Mouse (Mus musculus): Measurements from ENCODE around the gene Snap23. TPM values are rescaled to one million over a fixed set of nuclear protein-coding genes. Genes with fewer than 3 reads are reported as not detected.

The Snap23 gene
- total RNA-seq, 1 experiment from 2014 or later: 66.7 TPM

- DNase-seq: no peak
These were observed 22.3 kb downstream of the Snap23 start for GRCm38 (mm10) chr2:120589759-120590158.

DNA sequence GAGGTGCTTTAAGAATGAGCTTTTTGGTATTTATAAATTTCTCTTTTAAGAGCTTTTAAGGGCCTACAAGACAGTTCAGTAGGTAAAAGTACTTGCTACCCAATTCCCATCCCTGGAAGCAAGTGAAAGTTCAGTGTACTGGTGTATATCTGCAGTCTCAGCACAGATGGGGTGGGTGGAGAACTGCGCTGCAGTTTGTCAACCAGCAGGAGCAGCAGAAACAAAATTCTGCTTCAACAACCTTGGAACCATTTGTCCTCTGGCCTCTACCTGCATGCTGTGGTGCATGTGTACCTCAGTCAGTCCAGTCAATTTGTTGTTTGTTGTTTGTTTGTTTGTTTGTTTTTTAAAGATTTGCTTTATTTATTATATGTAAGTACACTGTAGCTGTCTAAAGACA, 24.8 kb downstream of the Snap23 start:
- no peak for DNase-seq

- no peak for DNase-seq
These were observed 30.3 kb downstream of the Snap23 start for GRCm38 (mm10) chr2:120597734-120598133.

DNA sequence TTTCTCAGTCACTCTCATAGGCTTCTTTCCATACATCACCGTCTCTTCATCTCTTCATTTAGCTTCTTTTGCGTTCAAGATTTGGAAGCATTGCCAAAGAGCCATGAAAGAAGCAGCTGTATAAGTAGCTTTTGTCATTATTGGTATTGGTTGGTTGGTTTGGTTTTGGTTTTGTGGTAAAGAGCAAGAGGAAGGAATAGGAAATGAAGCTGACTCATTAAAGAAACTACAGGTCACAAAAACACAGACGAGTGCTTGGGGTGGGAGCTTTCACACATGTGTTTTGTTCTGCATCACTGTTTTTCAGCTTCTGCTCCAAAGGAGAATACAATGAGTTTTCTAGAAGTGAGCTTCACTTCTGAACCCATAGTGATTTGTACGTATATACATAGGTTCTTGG, 32.0 kb downstream of the Snap23 start:
- no peak for DNase-seq

DNA sequence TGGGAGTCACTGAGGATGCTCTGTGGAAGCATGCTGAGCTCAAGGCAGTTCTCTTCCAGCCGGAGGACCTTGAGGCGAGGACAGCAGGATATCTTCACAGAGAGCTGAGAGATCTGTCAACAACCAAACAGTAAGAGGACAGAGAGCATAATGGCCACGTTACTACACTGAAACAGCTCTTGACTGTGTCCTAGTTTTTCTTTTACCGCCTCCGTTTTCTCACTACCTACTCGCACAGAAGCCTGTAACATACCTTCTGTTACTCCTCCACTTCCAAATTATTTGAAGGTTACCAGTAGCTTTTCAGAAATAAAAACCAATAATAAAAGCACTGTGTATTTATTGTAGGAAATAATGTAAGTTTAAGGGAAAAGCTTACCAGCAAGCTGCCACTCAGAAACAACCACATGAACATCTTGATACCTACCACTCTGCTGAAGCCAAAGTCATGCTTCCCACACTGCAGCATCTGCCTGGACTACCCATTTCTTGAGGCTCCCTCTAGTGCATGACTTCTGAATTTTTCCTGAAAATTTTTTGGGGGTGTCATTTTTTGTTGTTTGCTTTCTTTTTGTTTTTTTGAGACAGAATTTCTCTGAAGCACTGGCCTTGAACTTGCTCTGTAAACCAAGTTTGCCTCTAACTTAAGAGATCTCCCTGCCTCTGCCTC, 38.7 kb downstream of the Snap23 start:
- DNase-seq: no peak

- DNase-seq: peak; percentile 92
These were observed 41.6 kb downstream of the Snap23 start, which contains the start of the genes Haus2 and Lrrc57 for GRCm38 (mm10) chr2:120608830-120609723. Gene Haus2, plus strand, starts transcription at chr2:120609383. Gene Lrrc57, minus strand, starts transcription at chr2:120609520.

- no peak for DNase-seq
These were observed 49.0 kb downstream of the Snap23 start for GRCm38 (mm10) chr2:120616279-120617163.

- no peak for DNase-seq
These were observed 52.1 kb downstream of the Snap23 start for GRCm38 (mm10) chr2:120619538-120619937.

DNA sequence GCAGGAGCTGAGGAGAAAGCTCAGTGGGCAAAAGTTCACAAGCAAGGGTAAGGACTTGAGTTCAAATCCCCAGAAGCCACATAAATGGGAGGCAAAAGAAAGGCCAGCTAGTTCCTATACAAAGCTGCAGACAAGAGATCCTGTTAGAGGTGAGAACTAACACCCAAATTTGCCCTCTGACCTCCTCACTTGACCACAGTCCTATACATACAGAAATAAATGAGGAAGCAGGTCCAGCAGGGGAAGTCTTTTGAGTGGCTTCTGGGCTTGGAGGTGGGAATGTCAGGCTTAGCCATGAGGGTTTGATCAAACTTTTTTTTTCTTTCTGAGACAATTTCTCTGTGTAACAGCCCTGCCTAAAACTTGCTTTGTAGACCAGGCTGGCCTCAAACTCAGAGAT, 55.4 kb downstream of the Snap23 start:
- DNase-seq: no peak

DNA sequence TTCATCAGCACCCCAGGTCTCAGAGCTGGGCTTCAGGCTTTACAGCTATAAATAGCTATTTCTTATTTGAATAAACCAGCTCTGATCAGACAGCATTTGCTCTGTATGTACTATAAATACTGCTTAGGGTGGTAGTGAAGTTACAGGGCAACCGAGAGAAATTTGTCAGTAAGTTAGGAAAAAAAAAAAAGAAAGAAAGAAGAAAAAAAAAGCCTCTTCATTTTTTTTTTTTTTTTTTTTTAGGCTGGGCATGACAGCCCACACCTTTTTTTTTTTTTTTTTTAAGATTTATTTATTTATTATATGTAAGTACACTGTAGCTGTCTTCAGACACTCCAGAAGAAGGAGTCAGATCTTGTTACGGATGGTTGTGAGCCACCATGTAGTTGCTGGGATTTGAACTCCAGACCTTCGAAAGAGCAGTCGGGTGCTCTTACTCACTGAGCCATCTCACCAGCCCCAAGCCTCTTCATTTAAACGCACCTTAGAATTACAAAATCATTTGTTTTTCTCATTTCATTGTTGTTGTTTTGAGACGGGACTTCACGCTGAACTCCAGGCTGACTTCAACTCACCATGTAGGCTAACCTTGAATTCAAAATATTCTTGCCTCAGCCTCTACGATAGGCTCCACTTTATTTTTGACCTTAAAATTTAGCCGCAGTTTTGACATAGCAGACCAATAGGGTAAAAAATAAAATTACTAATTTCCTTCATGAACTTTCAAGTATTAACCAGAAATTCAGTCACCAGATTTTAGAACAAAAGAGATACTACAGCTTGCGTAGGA, 60.8 kb downstream of the Snap23 start:
- no peak for DNase-seq

- DNase-seq: peak; percentile 97
These were observed 61.6 kb downstream of the Snap23 start, which contains the start of gene Stard9 for GRCm38 (mm10) chr2:120628886-120629735. Gene Stard9, plus strand, starts transcription at chr2:120629121.

DNA sequence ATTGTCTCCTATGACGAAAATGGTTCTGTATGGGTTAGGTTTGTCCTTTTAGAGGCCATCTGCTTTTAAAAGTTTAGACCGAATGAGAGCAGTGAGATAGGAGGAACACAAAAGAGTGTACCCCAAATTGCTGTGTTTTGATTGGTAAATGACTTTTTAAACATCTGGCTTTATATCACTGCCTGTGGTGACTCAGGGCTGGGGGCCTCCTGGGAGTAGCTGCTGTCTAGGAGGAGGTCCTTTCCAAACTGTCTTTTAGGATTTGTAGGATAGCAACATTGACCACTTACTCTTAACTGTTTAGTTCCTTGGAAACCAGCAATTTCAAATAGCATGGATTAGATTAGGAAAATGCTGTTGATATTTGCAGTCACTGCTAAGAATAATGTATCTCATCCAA, 62.8 kb downstream of the Snap23 start:
- no peak for DNase-seq

- no peak for DNase-seq
These were observed 63.2 kb downstream of the Snap23 start for GRCm38 (mm10) chr2:120630655-120631054.

GRCm38 (mm10) chr2:120631521-120631920, 64.0 kb downstream of the Snap23 start:
- no peak for DNase-seq

GRCm38 (mm10) chr2:120631957-120632356, 64.5 kb downstream of the Snap23 start:
- no peak for DNase-seq

GRCm38 (mm10) chr2:120640835-120641234, 73.4 kb downstream of the Snap23 start:
- no peak for DNase-seq

- no peak for DNase-seq
These were observed 76.4 kb downstream of the Snap23 start for GRCm38 (mm10) chr2:120643836-120644235.

GRCm38 (mm10) chr2:120646777-120647176, 79.3 kb downstream of the Snap23 start:
- DNase-seq: no peak
